Mouse (Mus musculus): ENCODE results near the gene Mymx. TPM values are rescaled to one million over a fixed set of nuclear protein-coding genes. Genes with fewer than 3 reads are reported as not detected.
A peak's percentile ranks its signal among the peaks of the same experiment; 100 is the strongest.
"Not testable (repeated sequence)": the region's sequence is repeated elsewhere in the genome, so short reads cannot be mapped to it uniquely, and the experiment has no call there.

The Mymx gene
- total RNA-seq (2017): not detected in 2 replicates

DNA sequence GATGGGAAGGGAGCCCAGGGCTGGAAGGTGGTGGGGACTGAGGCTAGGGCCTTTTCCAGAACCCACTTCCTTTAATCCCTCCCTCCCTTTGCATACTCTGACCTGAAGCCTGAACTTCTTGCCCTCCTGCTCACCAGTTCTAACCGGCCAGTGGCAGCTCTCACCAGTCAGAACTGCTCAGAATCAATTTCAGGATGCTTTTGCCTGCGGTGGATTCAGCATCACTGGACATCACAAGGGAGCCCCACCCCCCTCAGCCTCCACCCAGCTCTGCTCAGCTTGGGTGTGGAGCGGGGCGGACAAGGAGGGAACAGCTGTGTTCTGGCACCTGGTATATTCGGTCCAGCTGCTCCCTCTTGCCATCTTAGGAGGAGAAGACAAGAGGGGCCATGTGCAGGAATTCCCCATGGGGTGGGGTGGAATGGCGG lies at the start of gene Mymx:
Gene Mymx, minus strand, starts transcription at position 226 of the 428 bp plus-strand sequence.
- ATAC-seq (replicated peaks in 1 of 2; ENCODE audit: insufficient read depth in 1 of 2, low FRiP score in 2 of 2, low TSS enrichment in 1 of 2, low read depth in 1 of 2, poor library complexity in 2 of 2, severe bottlenecking in 2 of 2): no peak

- no peak for ATAC-seq (replicated peaks in 1 of 2; ENCODE audit: insufficient read depth in 1 of 2, low FRiP score in 2 of 2, low TSS enrichment in 1 of 2, low read depth in 1 of 2, poor library complexity in 2 of 2, severe bottlenecking in 2 of 2)
These were observed 42.3 kb upstream of the Mymx start for GRCm38 (mm10) chr17:45644185-45644584.

- peak; percentile 37 to 72; a peak in 3 of 4 replicates for ATAC-seq (replicated peaks in 1 of 2; ENCODE audit: insufficient read depth in 1 of 2, low FRiP score in 2 of 2, low TSS enrichment in 1 of 2, low read depth in 1 of 2, poor library complexity in 2 of 2, severe bottlenecking in 2 of 2)
These were observed 40.8 kb upstream of the Mymx start for GRCm38 (mm10) chr17:45642701-45643100.

GRCm38 (mm10) chr17:45641981-45642380 lies 40.1 kb upstream of the Mymx start:
- ATAC-seq (replicated peaks in 1 of 2; ENCODE audit: insufficient read depth in 1 of 2, low FRiP score in 2 of 2, low TSS enrichment in 1 of 2, low read depth in 1 of 2, poor library complexity in 2 of 2, severe bottlenecking in 2 of 2): no peak

- ATAC-seq (replicated peaks in 1 of 2; ENCODE audit: insufficient read depth in 1 of 2, low FRiP score in 2 of 2, low TSS enrichment in 1 of 2, low read depth in 1 of 2, poor library complexity in 2 of 2, severe bottlenecking in 2 of 2): no peak
These were observed 36.8 kb upstream of the Mymx start for GRCm38 (mm10) chr17:45638596-45639295.

DNA sequence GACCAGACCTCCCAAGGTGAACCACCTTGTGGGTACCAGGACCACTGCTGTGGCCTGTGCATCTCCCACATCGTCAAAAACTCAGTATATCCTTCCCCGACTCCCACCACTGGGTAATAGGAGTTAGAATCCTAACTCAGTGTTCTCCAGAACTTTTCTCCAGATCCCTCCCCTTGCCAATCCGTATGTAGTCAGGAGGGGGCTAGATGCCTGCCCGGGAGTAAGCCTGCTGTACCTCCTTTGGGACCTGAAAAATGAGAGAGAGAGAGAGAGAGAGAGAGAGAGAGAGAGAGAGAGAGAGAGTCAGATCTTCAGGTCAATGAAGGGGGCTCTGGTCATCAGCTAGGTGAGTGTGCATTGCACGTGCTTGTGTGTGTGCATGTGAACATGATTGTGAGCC lies 32.1 kb upstream of the Mymx start:
- ATAC-seq (replicated peaks in 1 of 2; ENCODE audit: insufficient read depth in 1 of 2, low FRiP score in 2 of 2, low TSS enrichment in 1 of 2, low read depth in 1 of 2, poor library complexity in 2 of 2, severe bottlenecking in 2 of 2): no peak

GRCm38 (mm10) chr17:45631940-45632339 lies 30.0 kb upstream of the Mymx start:
- ATAC-seq (replicated peaks in 1 of 2; ENCODE audit: insufficient read depth in 1 of 2, low FRiP score in 2 of 2, low TSS enrichment in 1 of 2, low read depth in 1 of 2, poor library complexity in 2 of 2, severe bottlenecking in 2 of 2): no peak

DNA sequence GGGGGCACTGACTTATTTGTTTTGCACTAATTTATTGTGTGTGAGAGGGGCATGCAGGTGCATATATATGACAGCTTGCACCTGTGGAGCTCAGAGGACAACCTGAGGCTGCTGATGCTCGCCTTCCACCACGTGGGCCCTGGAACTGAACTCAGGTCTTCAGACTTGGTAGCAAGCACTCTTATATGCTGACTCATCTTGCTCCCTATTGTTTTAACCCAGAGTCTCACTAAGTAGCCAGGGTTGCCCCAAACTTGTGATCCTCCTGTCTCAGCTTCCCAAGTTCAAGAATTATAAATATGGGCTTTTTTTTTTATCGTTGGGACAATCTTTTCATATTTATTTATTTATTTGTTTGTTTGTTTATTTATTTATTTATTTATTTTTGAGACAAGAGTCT lies 29.1 kb upstream of the Mymx start:
- ATAC-seq (replicated peaks in 1 of 2; ENCODE audit: insufficient read depth in 1 of 2, low FRiP score in 2 of 2, low TSS enrichment in 1 of 2, low read depth in 1 of 2, poor library complexity in 2 of 2, severe bottlenecking in 2 of 2): no peak

DNA sequence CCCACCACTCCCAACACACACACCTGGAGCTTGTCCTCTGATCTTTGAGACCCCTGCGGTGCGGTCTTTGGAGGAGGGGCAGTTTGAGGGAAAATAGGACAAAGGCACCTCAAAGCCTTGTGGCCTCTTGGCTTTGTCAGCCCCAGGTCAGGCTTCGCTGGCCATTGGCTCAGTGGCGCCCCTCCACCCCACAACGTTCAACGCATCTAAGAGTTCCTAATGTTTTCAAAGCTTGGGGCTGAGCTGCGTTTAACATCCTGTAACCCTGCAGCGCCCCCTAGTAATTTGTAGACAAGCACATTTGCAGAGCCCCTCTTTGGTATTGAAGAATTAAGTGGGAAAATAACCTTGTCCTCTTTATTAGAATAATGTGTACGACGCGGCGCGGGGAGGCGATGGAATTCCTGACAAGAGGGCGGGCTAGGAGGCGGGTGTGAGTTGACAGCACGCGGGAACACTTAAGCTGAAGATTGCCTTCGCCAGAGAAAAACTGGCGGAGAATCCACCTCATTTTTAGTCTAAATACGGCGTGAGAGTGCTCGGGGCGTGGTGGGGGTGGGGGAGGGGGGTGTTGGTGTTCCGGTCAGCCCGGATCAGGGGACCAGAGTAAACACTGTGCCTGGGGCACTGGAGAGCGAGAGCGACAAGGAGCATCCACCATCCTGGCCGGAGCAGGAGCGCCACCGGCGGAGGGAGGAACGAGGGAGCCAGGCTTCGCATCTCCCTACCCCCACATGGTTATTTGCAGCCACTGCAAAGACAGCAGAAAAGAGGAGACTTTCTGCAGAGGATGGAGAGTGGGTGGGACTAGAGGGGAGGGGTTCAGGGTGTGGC lies 28.2 kb upstream of the Mymx start:
- ATAC-seq (replicated peaks in 1 of 2; ENCODE audit: insufficient read depth in 1 of 2, low FRiP score in 2 of 2, low TSS enrichment in 1 of 2, low read depth in 1 of 2, poor library complexity in 2 of 2, severe bottlenecking in 2 of 2): peak; percentile 33 to 52; a peak in 1 of 4 replicates

DNA sequence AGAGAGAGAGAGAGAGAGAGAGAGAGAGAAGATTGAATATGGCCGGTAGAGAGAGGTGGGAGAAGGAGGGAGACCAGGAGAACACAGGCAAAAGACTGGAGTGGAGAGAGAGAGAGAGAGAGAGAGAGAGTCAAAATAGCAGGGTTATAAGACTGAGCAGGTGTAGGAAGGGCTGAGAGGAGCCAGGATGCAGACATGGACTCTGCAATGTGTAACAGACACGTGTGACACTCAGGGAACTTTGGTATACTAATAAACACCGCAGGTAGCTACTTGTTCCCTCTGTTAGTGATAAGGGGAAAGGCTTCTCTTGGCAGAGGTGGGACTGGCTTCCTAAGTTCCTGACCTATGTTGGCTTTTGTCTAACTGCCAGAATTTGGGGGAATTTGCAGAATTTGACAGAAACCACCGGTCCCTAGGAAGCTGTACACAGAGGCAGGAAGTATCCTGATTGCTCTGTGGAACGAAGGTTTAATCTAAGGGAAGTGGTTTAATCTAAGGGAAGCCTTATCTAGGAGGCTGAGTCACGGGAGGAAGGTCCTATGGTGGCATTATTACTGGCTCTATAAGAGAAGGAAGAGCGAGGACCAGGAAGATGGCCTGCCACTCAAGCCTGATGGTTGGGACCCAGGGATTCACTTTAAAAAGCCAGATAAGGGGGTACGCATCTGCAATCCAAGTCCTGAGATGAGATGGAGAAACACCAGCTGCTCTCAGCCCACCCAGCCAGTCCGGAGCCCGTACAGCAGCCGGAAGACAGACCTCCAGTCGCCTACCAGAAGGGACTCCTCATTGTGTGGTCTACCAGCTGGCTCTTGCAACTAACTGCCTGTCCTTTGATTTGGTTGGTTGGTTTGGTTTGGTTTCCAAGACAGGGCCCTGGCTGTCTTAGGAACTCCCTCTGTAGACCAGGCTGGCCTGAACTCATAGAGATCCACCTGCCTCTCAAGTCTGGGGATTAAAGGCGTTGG lies 27.3 kb upstream of the Mymx start:
- ATAC-seq (replicated peaks in 1 of 2; ENCODE audit: insufficient read depth in 1 of 2, low FRiP score in 2 of 2, low TSS enrichment in 1 of 2, low read depth in 1 of 2, poor library complexity in 2 of 2, severe bottlenecking in 2 of 2): no peak

- ATAC-seq (replicated peaks in 1 of 2; ENCODE audit: insufficient read depth in 1 of 2, low FRiP score in 2 of 2, low TSS enrichment in 1 of 2, low read depth in 1 of 2, poor library complexity in 2 of 2, severe bottlenecking in 2 of 2): no peak
These were observed 26.3 kb upstream of the Mymx start for GRCm38 (mm10) chr17:45628160-45628559.

DNA sequence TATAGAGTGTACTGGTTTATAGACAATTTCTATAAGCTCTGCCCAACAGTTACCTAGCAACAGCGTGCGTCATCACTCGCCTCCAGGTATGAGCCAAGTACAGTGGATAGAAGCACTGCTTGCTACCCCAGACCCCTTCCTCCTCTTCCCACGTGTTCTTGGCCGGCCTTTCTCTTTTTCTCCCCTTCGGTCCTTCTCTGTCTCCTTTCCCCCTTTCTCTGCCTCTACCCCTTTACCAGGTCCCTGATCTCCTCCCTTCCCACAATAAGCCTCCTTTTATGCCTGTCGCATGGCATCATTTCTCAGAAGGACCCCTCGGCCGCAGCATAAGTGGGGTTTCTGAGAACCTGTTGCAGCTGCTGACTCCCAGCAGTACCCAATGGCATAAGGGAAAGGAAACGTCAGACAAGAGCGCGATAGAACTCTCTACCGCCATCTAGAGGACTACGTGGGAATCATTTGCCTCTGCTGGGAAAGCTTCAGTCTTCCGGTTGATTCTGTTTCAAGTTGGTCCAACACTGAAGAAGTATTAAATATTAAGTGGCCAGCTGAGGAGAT lies 24.8 kb upstream of the Mymx start:
- ATAC-seq (replicated peaks in 1 of 2; ENCODE audit: insufficient read depth in 1 of 2, low FRiP score in 2 of 2, low TSS enrichment in 1 of 2, low read depth in 1 of 2, poor library complexity in 2 of 2, severe bottlenecking in 2 of 2): peak; percentile 85 to 88

DNA sequence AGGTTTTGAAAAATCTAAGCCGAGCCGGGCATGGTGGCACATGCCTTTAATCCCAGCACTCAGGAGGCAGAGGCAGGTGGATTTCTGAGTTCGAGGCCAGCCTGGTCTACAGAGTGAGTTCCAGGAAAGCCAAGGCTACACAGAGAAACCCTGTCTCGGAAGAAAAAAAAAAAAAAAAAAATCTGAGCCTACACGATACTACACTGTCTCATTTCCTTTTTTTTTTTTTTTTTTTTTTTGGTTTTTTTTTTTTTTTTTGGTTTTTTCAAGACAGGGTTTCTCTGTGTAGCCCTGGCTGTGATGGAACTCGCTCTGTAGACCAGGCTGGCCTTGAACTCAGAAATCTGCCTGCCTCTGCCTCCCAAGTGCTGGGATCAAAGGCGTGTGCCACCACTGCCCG lies 21.5 kb upstream of the Mymx start:
- not testable (repeated sequence) for ATAC-seq (replicated peaks in 1 of 2; ENCODE audit: insufficient read depth in 1 of 2, low FRiP score in 2 of 2, low TSS enrichment in 1 of 2, low read depth in 1 of 2, poor library complexity in 2 of 2, severe bottlenecking in 2 of 2)

DNA sequence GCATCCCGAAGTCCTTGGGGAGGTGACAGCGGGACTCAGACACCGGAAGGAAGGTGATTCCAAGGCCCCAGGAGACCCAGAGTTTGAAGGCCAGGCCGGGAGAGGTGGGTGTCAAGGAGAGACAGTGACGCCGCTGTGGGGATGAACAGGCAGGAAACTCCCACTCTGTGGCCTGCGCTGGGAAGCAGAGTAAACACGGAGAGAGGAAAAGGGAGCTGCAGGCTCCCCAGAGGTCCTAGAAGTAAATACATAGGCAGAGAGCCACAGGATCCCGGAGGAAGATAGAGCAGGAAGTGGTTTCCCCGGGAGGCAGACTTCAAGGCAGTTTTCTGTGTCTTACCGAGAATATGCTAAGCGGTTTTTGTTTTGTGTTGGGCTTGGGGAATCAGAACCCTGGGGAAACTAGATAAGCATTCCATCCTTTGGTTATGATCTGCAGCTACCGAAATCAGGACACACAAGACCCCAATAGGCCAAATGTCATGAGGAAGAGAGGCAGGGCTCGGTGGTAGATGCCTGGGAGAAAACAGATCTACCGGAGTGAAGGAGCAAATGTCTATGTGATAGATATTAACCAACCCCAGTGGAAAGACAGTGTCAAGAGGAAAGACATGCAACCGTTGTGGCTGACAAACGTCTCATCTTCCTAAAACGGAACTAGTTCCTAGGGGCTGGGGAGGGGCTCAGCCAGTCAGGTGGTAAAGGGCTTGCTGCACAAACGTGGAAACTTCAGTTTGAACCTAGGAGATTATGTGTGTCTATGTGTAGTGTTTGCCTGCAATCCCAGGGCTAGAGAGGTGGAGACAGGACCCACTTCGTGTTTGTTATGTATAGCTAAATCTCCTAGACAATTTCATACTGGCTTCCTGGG lies 17.7 kb upstream of the Mymx start:
- peak; percentile 35 to 53; a peak in 1 of 4 replicates for ATAC-seq (replicated peaks in 1 of 2; ENCODE audit: insufficient read depth in 1 of 2, low FRiP score in 2 of 2, low TSS enrichment in 1 of 2, low read depth in 1 of 2, poor library complexity in 2 of 2, severe bottlenecking in 2 of 2)

- peak in 1 of 2 experiments; percentile 39; a peak in 2 of 4 replicates for ATAC-seq (replicated peaks in 1 of 2; ENCODE audit: insufficient read depth in 1 of 2, low FRiP score in 2 of 2, low TSS enrichment in 1 of 2, low read depth in 1 of 2, poor library complexity in 2 of 2, severe bottlenecking in 2 of 2)
These were observed 17.1 kb upstream of the Mymx start for GRCm38 (mm10) chr17:45618941-45619385.

DNA sequence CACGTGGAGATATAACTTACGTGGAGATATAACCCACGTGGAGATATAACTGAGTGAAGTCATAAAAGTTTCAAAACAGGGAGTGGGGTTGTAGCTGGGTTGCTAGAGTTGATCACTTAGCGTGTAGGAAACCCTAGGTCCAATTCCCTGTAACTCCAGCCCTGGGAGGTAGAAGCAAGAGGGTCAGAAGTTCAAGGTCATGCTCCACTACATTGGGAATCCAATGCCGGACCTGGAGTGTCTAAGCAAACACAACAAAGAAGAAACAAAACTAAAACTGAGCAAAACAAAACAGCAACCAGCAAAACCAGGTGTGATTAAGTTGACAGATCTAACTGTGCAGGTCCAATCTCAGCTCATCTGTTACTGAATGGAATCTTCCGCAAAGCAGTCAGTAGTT lies 15.8 kb upstream of the Mymx start:
- no peak for ATAC-seq (replicated peaks in 1 of 2; ENCODE audit: insufficient read depth in 1 of 2, low FRiP score in 2 of 2, low TSS enrichment in 1 of 2, low read depth in 1 of 2, poor library complexity in 2 of 2, severe bottlenecking in 2 of 2)

Data from hematopoietic stem cell, adult 5-6 weeks (primary cell).